Mouse (Mus musculus) liver, postnatal 0 days (tissue): ENCODE measurements around the gene Prkaca.

Experiments
- CTCF ChIP-seq: sonication (generic); IDR thresholded peaks from 2 replicates; pipeline ENCODE4 v1.5.1; 2016; ENCODE audit warnings: antibody characterized with exemption, low read depth
- EP300 ChIP-seq: IDR thresholded peaks from 2 replicates; pipeline ENCODE4 v1.6.1; 2016; ENCODE audit warnings: antibody characterized with exemption, low read depth, mild to moderate bottlenecking

- no peak for TF ChIP-seq CTCF
- no peak for TF ChIP-seq EP300
Measured at GRCm38 (mm10) chr8:84023085-84023484, 50.3 kb downstream of the Prkaca start.
